Mouse (Mus musculus): ENCODE measurements at regions not wholly inside any gene's neighbourhood (a gene's known extent, or its start where the extent isn't known, plus 50 kb on each side); places are given as distances from the start of the nearest gene placed in this dataset.

GRCm38 (mm10) chr2:75514171-75514570, 144.9 kb upstream of the Hnrnpa3 start:
- no peak for DNase-seq

- DNase-seq: no peak
Measured at GRCm38 (mm10) chr2:75516223-75516622, 142.8 kb upstream of the Hnrnpa3 start.

DNA sequence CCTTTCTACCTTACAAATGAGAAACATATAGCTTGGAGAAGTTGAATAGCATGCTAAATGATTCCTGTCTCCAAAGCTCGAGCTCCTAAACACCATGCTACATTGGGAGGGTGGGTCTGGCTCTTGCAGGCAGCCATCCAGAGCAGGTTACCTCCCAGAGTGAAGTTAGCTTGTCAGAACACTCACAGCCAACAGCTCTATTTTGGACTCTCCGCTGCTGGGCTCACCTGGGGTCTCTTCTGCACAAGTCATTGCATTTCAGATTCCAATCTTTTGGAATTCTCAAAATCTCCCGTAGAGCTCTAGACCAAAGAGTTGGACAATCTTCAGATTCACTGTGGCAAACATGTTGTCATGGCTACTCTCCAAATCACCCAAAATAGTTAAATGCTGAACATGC, 142.0 kb upstream of the Hnrnpa3 start:
- no peak for DNase-seq

- DNase-seq: no peak
Measured at GRCm38 (mm10) chr2:75518607-75519006, 140.5 kb upstream of the Hnrnpa3 start.

DNA sequence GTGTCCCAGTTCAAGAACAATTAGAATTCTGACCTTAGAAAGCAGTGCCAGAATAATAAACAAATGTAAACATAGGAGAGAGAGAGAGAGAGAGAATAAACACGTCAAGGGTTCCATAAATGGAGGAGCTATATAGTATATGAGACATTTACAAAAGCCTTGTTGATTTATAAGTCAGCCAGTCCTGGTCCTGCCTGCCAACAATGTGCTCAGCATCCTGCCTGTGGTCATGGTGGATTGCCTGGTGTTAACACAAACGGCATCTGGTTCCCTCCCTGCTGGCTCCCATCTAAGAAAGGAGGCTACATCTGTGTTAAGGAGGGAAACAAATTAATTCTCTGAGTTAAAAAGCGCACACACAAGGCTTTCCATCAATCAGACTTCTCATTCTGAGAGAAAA, 133.5 kb upstream of the Hnrnpa3 start:
- no peak for DNase-seq

- no peak for DNase-seq
Measured at GRCm38 (mm10) chr2:75528706-75529105, 130.4 kb upstream of the Hnrnpa3 start.

GRCm38 (mm10) chr2:75538114-75538513, 120.9 kb upstream of the Hnrnpa3 start:
- no peak for DNase-seq

DNA sequence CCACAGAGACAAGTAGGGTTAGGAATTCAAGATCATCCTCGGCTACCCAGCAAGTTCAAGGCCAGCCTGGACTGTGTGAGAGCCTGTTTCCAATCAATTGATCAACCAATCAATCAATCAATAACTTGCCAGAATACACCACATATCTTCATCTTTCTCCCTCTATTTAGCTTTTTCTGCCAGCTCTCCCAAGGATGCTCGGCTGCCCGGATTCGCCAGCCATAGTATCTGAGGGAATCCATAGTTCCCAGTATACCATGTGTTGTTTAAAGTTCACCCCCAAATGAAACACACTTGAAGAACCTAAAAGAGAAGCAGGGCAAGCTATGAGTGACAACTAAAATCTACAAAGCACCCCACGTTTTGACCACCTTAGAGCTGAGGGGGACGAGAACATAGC, 119.3 kb upstream of the Hnrnpa3 start:
- no peak for DNase-seq

DNA sequence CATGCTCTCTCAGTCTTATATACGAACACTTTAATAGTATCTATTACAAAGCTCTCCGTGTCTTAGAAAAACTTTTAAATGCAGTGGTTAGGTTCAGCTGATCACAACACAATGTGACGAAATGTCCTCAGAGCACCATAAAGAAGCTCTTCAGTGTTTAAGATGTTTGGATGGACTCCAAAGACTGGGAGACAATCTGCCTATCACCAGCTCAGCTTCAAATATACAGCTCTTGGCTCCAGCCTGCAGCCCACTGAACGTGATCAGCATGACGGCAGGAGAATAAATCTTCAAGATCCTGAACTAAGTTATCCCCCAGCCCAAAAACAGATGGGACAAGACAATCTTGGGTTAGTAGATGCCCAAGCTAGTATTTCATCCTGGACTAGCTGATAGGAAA, 116.7 kb upstream of the Hnrnpa3 start:
- no peak for DNase-seq

DNA sequence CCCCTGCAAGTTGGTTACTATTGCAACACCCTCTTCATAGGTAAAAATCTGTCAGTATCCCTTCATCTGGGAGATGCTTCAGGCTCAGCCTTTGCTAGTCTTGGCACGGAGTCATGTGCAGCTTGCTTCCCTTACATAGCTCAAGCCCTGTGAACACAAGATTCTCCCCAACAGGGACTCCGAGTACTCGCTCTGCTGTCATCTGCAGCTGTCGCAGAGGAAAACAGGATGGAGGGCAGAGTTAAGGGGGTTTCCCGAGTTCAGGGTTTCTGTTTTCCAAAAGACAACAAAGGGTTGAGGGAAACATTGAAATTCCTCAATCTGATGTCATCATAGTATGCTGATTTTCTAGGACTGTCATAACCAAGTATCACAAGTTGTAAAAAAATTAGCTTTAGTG, 116.3 kb upstream of the Hnrnpa3 start:
- no peak for DNase-seq

DNA sequence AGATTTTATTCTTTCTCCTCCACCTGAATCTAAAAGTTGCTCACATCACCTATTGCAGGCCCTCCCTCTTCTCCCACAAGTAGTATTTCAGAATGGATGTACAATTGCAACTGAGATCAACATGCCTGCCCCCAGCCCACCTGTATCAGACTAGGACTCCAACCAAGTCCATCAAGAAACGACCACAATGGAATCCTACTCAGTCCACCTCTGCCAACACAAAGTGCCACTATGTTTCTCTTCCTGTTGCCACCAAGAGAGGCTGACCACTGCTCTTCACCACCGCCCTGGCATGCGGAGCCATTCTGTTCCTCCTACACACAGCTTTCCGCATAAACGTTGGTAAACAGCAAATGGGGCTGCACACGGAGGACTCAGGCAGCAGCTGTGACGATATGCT, 113.1 kb upstream of the Hnrnpa3 start:
- no peak for DNase-seq

DNA sequence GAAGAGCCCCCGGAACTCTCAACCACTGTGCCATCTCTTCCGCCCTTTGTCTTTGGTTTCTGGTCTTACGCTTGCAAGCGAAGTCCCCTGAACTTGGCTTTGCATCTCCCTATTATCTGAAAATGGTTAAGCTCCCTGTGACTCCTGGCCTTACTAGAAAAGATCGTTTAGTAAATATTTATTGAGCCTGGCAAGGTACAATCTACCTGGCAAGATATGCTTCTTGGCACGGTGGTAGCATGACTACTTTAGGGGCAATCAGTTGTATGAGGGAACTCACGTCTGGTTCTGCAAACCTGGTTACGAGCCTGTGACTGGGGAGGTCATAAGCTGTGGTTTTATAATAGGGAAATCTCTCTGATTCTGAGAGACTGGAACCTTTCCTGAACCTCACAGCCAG, 103.4 kb upstream of the Hnrnpa3 start:
- DNase-seq: no peak

GRCm38 (mm10) chr2:75556744-75557143, 102.3 kb upstream of the Hnrnpa3 start:
- no peak for DNase-seq

DNA sequence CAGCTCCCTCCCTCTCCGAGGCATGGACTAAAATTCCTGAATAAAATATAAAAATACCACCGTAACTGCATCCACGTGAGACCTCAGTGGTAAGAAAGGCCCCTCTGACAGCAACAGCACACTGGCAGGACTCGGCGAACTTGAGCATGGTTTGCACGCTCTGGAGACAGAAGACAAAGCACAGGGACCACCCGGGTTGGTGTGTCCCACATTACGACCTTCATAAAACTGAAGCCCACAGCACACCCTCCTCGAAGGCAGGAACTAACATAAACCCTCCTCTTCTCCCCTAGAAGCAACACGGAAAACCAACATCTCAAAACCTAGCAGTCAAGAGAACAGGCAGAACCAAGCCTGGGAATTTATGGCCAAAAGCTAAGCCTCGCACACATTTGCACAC, 101.7 kb upstream of the Hnrnpa3 start:
- DNase-seq: no peak

- DNase-seq: no peak
Measured at GRCm38 (mm10) chr2:75559920-75560319, 99.1 kb upstream of the Hnrnpa3 start.

DNA sequence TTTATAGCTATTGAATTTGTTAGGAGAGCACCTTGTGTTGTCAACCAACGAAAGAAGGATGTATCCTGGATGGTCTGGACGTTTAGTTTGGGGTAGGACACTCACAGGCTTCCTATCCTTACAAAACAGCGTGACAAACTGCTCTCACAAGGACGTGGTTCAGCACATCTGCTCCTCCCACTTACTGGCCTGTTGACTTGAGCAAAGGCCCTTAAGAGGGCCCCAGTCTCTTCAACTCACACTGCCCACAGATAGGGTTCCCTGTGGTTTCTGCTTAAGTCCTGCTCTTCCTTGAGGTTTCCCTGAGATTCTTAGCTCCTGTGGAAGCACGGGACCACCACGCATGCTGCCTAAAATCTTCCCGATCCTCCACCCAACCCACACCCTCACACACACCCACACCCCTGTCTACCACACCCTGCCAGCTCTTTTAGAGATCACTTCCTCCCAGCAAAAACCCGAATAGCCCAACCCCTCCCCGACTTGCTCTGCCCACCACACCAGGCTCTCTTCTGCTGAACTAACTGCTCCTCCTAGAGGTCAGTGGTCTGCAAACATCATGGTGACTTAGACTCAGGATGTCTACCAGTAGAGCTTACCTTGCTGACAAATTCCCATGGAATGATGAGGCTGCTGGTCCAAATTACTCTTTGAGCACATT, 95.7 kb upstream of the Hnrnpa3 start:
- peak in 1 of 2 experiments; percentile 13 for DNase-seq

- no peak for DNase-seq
Measured at GRCm38 (mm10) chr2:75564809-75565208, 94.3 kb upstream of the Hnrnpa3 start.

DNA sequence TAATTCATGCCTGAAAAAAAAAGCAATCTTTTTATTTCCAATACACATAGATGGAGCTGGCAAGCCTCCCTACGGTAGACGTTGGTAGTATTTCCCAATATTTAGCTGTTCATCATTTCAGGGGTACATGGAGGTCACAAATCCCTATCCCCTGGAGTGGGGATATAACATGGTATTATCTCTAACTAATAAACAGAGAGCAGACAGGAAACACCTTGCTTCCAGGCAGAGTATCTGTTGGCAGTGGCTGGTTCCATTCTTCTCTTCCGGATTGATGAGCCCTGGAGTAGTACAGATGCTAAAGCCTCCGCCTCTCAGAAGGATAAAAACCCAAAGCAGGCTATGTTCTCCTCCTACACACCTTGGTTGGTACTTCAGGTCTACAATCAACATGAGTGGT, 91.9 kb upstream of the Hnrnpa3 start:
- no peak for DNase-seq

DNA sequence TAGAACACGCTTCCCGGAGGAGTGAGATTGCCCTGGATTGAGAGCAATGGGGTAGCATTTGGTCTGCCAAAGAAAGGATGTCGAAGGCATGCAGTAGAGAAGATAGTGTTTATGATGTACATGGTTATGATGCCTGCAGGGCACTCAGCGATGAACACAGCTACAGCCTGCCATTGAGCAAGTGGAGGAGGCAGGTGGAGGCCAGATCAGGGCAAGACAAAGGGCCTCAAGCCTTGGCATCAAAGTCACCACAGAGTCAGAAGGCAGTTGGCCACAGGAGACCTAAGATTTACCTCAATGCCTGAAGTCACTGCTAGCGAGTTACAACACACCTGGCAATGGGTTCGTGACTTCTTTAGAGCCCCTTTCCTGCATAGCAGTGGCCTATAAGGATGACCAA, 89.3 kb upstream of the Hnrnpa3 start:
- no peak for DNase-seq

DNA sequence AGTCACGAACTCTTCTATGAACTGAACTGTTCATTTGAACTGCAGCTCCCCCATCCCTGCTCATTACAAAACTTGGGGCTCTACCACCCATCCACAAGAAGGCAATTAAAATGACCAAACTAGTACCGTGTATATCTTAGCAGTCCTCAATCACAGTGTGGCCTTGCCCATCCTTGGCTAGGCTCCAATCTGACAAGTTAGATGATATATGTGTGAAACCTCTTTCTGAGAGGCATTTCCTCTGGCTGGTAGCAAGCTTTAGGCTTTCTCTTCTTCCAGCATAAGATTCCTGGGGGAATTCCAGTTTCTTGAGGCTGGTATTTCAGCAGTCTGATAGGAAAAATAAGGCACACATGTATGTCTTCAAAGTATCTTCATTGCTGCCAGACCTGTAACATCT, 88.8 kb upstream of the Hnrnpa3 start:
- no peak for DNase-seq

GRCm38 (mm10) chr2:75584975-75585374, 74.1 kb upstream of the Hnrnpa3 start:
- DNase-seq: peak; percentile 75 to 78

DNA sequence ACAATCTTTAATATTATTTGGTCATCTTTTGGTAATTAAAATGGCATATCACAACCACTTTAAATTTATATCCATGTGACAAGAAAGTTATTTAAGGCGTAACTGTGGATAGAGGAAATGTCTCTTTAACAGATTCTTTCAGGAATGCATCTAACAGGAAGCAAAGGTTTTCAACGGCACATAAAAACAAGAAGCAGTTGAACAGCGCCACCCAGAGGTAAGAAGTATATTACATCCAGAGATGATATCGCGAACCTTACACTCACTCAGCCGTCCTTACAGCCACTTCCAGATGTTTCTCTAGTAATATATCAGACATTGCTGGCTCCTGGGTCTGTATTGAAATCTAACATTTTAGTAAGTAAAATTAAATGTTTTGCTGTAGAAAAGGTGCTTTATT, 70.5 kb upstream of the Hnrnpa3 start:
- DNase-seq: no peak

GRCm38 (mm10) chr2:75589452-75589851, 69.6 kb upstream of the Hnrnpa3 start:
- DNase-seq: no peak

DNA sequence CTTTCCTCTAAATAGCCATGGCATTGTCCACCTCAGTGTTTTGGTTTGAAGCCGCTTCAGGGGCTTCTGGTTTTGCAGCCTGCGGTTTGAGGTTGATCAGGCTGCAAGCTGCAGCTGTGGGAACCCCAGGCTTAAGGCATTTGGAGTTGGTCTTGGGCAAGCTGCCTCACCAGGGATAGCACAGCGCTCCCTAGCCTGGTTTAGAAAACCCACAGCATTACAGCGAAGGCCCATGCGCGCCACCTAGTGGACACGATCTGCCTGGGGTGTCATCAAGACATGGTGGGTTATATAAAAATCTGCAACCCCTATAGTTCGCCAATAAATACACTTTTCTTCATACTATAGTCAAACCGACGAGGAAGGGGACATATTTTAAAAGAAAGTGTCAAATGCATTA, 68.9 kb upstream of the Hnrnpa3 start:
- peak; percentile 74 to 77 for DNase-seq

GRCm38 (mm10) chr2:75600511-75600910, 58.5 kb upstream of the Hnrnpa3 start:
- peak in 1 of 2 experiments; percentile 41 for DNase-seq

Measured in thymus, adult 18-20 months (tissue).